Mouse (Mus musculus): ENCODE measurements around the gene Otub1.

Otub1 gene

GRCm38 (mm10) chr19:7148541-7149085, 57.5 kb downstream of the Otub1 start:
- no peak for DNase-seq (ENCODE audit: low spot score in 2 of 2)
